Mouse (Mus musculus) bone marrow, adult 2 months (tissue): Measurements from ENCODE around the gene Art2b.

Source experiments
- CTCF ChIP-seq: fragments of 200-500 bp; IDR thresholded peaks from 2 replicates; pipeline ENCODE4 v1.5.1; 2011; ENCODE audit warnings: low read length, control low read depth; ENCODE audit not compliant: control insufficient read depth, insufficient read depth
- POLR2A ChIP-seq: fragments of 200-500 bp; IDR thresholded peaks from 2 replicates; pipeline ENCODE4 v1.6.1; 2011; ENCODE audit warnings: low read depth, mild to moderate bottlenecking, control low read depth, low read length, borderline replicate concordance; ENCODE audit not compliant: control insufficient read depth

DNA sequence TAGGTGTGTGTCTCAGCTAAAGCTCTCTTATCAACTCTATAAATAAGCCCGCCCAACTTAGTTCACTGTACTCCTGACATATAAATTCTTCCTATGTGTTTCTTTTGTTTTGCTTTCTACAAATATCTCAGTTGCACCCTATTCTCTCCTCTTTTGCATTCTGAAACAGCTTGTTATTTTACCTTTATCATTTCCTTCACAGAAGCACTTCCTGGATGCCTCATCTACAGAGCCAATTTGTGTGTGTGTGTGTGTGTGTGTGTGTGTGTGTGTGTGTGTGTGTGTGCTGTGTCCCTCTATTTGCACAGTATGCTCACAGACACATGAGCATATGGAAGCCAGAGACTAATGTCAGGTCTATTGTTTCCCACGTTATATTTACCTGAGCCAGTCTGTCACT lies 9.6 kb upstream of the Art2b start:
- TF ChIP-seq CTCF (no peak), POLR2A (no peak)
